Comparison of ENCODE assay signal across 17 mouse cellular contexts in the genomic region with DNA sequence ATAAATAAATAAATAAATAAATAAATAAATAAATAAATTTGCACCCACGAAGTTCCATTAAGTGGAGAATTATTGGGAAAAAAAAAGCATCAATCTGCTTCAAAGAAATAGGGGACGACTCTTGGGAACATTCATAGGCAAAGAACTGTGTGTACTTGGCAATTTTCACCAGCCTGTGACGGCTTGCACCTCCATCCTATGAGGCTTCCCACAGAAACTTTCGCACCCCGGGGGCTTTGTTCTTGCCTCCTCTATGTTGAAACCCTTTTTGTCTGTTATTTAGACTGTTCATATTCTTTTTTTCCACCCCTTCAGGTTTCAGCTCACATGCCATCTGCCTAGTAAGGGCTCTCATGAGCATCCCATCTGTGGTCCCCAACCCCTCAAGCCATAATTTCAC.
"Had no signal": no experiment of that assay in that cellular context is flagged by ENCODE, and none has a peak within 500 bp of the region (broad histone marks: within the 10 kb centered on the region; RNA-seq: fewer than 3 reads in every experiment).

No protein-coding gene starts in this region.

- H3K4me3 ChIP-seq: limb, embryonic 12.5 days; limb, embryonic 15.5 days; midbrain, embryonic 13.5 days had no signal

- H3K9me3 ChIP-seq: limb, embryonic 12.5 days; limb, embryonic 15.5 days had no signal

- H3K4me1 ChIP-seq: limb, embryonic 15.5 days had no signal

- H3K27me3 ChIP-seq: limb, embryonic 12.5 days; limb, embryonic 15.5 days; midbrain, embryonic 13.5 days had no signal

- H3K36me3 ChIP-seq: limb, embryonic 12.5 days; limb, embryonic 15.5 days; midbrain, embryonic 13.5 days had no signal

- H3K4me2 ChIP-seq: limb, embryonic 12.5 days; limb, embryonic 15.5 days; liver, embryonic 11.5 days; lung, embryonic 14.5 days; midbrain, embryonic 13.5 days had no signal

- H3K9ac ChIP-seq: limb, embryonic 12.5 days; limb, embryonic 15.5 days; liver, embryonic 14.5 days; liver, postnatal 0 days; lung, embryonic 14.5 days; midbrain, embryonic 13.5 days had no signal

- ATAC-seq: liver, postnatal 0 days; lung, postnatal 0 days; midbrain, embryonic 13.5 days had no signal

- H3K27ac ChIP-seq: limb, embryonic 12.5 days; limb, embryonic 15.5 days; liver, embryonic 14.5 days; macrophage; midbrain, embryonic 13.5 days; stomach, postnatal 0 days had no signal

- DNase-seq: kidney, adult 18-20 months; kidney, adult 9 months; kidney, postnatal 14 days; kidney, postnatal 4 days; liver, postnatal 0 days; thymus, adult 2 months; thymus, postnatal 14 days; thymus, postnatal 4 days had no signal
